Mouse (Mus musculus) embryo, embryonic 10 days (tissue): ENCODE results near the gene Mrpl24.
A peak's percentile ranks its signal among the peaks of the same experiment; 100 is the strongest.
"Not testable (repeated sequence)": the region's sequence is repeated elsewhere in the genome, so short reads cannot be mapped to it uniquely, and the experiment has no call there.

Experiments
- DNase-seq: peaks from one replicate; pipeline ENCODE4 v3.0.0-alpha.2; 2015; ENCODE audit warnings: low spot score

Mrpl24 gene

GRCm38 (mm10) chr3:87919336-87920108 lies at the start of gene Mrpl24:
Gene Mrpl24 (plus strand): TSS chr3:87919506.
- peak; percentile 96 for DNase-seq

- no peak for DNase-seq
These were observed 41.6 kb upstream of the Mrpl24 start for GRCm38 (mm10) chr3:87877730-87878129.

- DNase-seq = no peak
These were observed 35.0 kb upstream of the Mrpl24 start for GRCm38 (mm10) chr3:87884291-87884690.

GRCm38 (mm10) chr3:87884708-87885251 lies 34.5 kb upstream of the Mrpl24 start:
- peak; percentile 57 for DNase-seq

GRCm38 (mm10) chr3:87885281-87886003 lies 33.9 kb upstream of the Mrpl24 start, which contains the start of gene Prcc:
Gene Prcc (minus strand): TSS chr3:87885608.
- DNase-seq = peak; percentile 99

- DNase-seq = peak; percentile 28
These were observed 33.3 kb upstream of the Mrpl24 start for GRCm38 (mm10) chr3:87886004-87886365.

- DNase-seq = no peak
These were observed 32.9 kb upstream of the Mrpl24 start for GRCm38 (mm10) chr3:87886416-87886815.

- DNase-seq = not testable (repeated sequence)
These were observed 31.9 kb upstream of the Mrpl24 start for GRCm38 (mm10) chr3:87887400-87887799.

GRCm38 (mm10) chr3:87891481-87891880 lies 27.8 kb upstream of the Mrpl24 start:
- DNase-seq = no peak

GRCm38 (mm10) chr3:87893367-87893905 lies 25.9 kb upstream of the Mrpl24 start:
- DNase-seq = no peak

GRCm38 (mm10) chr3:87899266-87899665 lies 20.0 kb upstream of the Mrpl24 start:
- DNase-seq = no peak

- DNase-seq = no peak
These were observed 19.5 kb upstream of the Mrpl24 start for GRCm38 (mm10) chr3:87899776-87900175.

GRCm38 (mm10) chr3:87901036-87901624 lies 18.2 kb upstream of the Mrpl24 start:
- peak; percentile 14 for DNase-seq

- DNase-seq = not testable (repeated sequence)
These were observed 17.3 kb upstream of the Mrpl24 start for GRCm38 (mm10) chr3:87901959-87902358.

GRCm38 (mm10) chr3:87903821-87904220 lies 15.5 kb upstream of the Mrpl24 start:
- DNase-seq = no peak

GRCm38 (mm10) chr3:87905880-87906485 lies 13.3 kb upstream of the Mrpl24 start, which contains the start of gene Hdgf:
Gene Hdgf (plus strand): TSS chr3:87906321.
- peak; percentile 96 for DNase-seq

GRCm38 (mm10) chr3:87906601-87906980 lies 12.7 kb upstream of the Mrpl24 start:
- peak; percentile 50 for DNase-seq

GRCm38 (mm10) chr3:87906981-87907857 lies 12.1 kb upstream of the Mrpl24 start:
- peak; percentile 58 for DNase-seq

GRCm38 (mm10) chr3:87907906-87908305 lies 11.4 kb upstream of the Mrpl24 start:
- no peak for DNase-seq

- no peak for DNase-seq
These were observed 9.9 kb upstream of the Mrpl24 start for GRCm38 (mm10) chr3:87909381-87909780.

- peak; percentile 17 for DNase-seq
These were observed 9.4 kb upstream of the Mrpl24 start for GRCm38 (mm10) chr3:87909874-87910273.
